Mouse (Mus musculus): ENCODE data around the gene Sox10. TPM values are rescaled to one million over a fixed set of nuclear protein-coding genes. Genes with fewer than 3 reads are reported as not detected.

Gene Sox10
- polyA plus RNA-seq, 1 experiment from 2014 or later, result 21.1 TPM

Other genes with a start within 250 kb of the Sox10 start
- 1,294 and 1,324 TPM in 2 replicates for gene Lgals1, start 238.5 kb downstream of the Sox10 start, polyA plus RNA-seq (2016; fragmentation: Nextera tagmentation; extraction: Ambion mirVana)
- 59.0 and 60.5 TPM in 2 replicates for gene Nol12, start 230.3 kb downstream of the Sox10 start, polyA plus RNA-seq (2016; fragmentation: Nextera tagmentation; extraction: Ambion mirVana)
- gene Triobp, start 217.5 kb downstream of the Sox10 start, polyA plus RNA-seq (2016; fragmentation: Nextera tagmentation; extraction: Ambion mirVana), result 41.5 and 48.1 TPM in 2 replicates
- gene H1f0, start 136.8 kb downstream of the Sox10 start, polyA plus RNA-seq (2016; fragmentation: Nextera tagmentation; extraction: Ambion mirVana), result 513 and 519 TPM in 2 replicates
- not detected in 2 replicates for gene Galr3, start 123.4 kb downstream of the Sox10 start, polyA plus RNA-seq (2016; fragmentation: Nextera tagmentation; extraction: Ambion mirVana)
- gene Ankrd54, start 102.3 kb downstream of the Sox10 start, polyA plus RNA-seq (2016; fragmentation: Nextera tagmentation; extraction: Ambion mirVana), result 55.9 and 65.5 TPM in 2 replicates
- 229 and 235 TPM in 2 replicates for gene Eif3l, start 90.1 kb downstream of the Sox10 start, polyA plus RNA-seq (2016; fragmentation: Nextera tagmentation; extraction: Ambion mirVana)
- gene Micall1, start 56.3 kb downstream of the Sox10 start, polyA plus RNA-seq (2016; fragmentation: Nextera tagmentation; extraction: Ambion mirVana), result 12.0 and 12.6 TPM in 2 replicates
- 359 and 385 TPM in 2 replicates for gene Polr2f, start 24.2 kb downstream of the Sox10 start, polyA plus RNA-seq (2016; fragmentation: Nextera tagmentation; extraction: Ambion mirVana)
- 7.3 and 7.4 TPM in 2 replicates for gene 1700088E04Rik, start 24.0 kb downstream of the Sox10 start, polyA plus RNA-seq (2016; fragmentation: Nextera tagmentation; extraction: Ambion mirVana)
- 60.2 and 60.7 TPM in 2 replicates for gene Pick1, start 63.9 kb upstream of the Sox10 start, polyA plus RNA-seq (2016; fragmentation: Nextera tagmentation; extraction: Ambion mirVana)
- 0.78 and 0.90 TPM in 2 replicates for gene Gm49486, start 64.2 kb upstream of the Sox10 start, polyA plus RNA-seq (2016; fragmentation: Nextera tagmentation; extraction: Ambion mirVana)
- gene Slc16a8, start 89.5 kb upstream of the Sox10 start, polyA plus RNA-seq (2016; fragmentation: Nextera tagmentation; extraction: Ambion mirVana), result 0.25 and 0.50 TPM in 2 replicates
- gene Baiap2l2, start 120.3 kb upstream of the Sox10 start, polyA plus RNA-seq (2016; fragmentation: Nextera tagmentation; extraction: Ambion mirVana), result 10.1 and 10.7 TPM in 2 replicates
- gene Pla2g6, start 163.2 kb upstream of the Sox10 start, polyA plus RNA-seq (2016; fragmentation: Nextera tagmentation; extraction: Ambion mirVana), result 13.3 and 15.4 TPM in 2 replicates
- 1.8 and 1.9 TPM in 2 replicates for gene Maff, start 181.4 kb upstream of the Sox10 start, polyA plus RNA-seq (2016; fragmentation: Nextera tagmentation; extraction: Ambion mirVana)
- gene Tmem184b, start 238.3 kb upstream of the Sox10 start, polyA plus RNA-seq (2016; fragmentation: Nextera tagmentation; extraction: Ambion mirVana), result 61.7 and 63.1 TPM in 2 replicates

All from embryonic facial prominence, embryonic 12.5 days (tissue).